Mouse (Mus musculus) inflammation-experienced regulatory T-cells, adult 16 weeks (primary cell): Measurements from ENCODE around the gene Syn2. TPM values are rescaled to one million over a fixed set of nuclear protein-coding genes. Genes with fewer than 3 reads are reported as not detected.

Experiments
- polyA plus RNA-seq: library from polyadenylated mRNA; unstranded; fragments of 100-300 nt; shearing (Covaris generic); gene quantifications from one replicate; pipeline ENCODE4 v1.2.1, GENCODE M21; 2017

Syn2 gene
- not detected for polyA plus RNA-seq

GRCm38 (mm10) chr6:115134501-115135331 lies at the start of gene Syn2:
Gene Syn2, plus strand, starts transcription at chr6:115134902.

GRCm38 (mm10) chr6:115227043-115227442 lies 92.3 kb downstream of the Syn2 start, which contains the start of gene Gm17482:
Gene Gm17482, plus strand, starts transcription at chr6:115227343.

GRCm38 (mm10) chr6:115252099-115252873 lies 117.6 kb downstream of the Syn2 start, which contains the start of gene Timp4:
Gene Timp4, minus strand, starts transcription at chr6:115252205.

Other genes starting within 250 kb of the Syn2 start
- 150 TPM for gene Vgll4, start 164.9 kb upstream of the Syn2 start, polyA plus RNA-seq
- gene Tamm41, start 97.0 kb upstream of the Syn2 start, polyA plus RNA-seq = 33.1 TPM
- gene Gm17482, start 92.4 kb downstream of the Syn2 start, polyA plus RNA-seq = not detected
- gene Timp4, start 117.3 kb downstream of the Syn2 start, polyA plus RNA-seq = not detected
- gene Pparg, start 226.0 kb downstream of the Syn2 start, polyA plus RNA-seq = 1.5 TPM